Mouse (Mus musculus) heart, adult 2 months (tissue): ENCODE measurements around the gene Ccdc188.

ENCODE experiments used
- CTCF ChIP-seq: fragments of 200-600 bp; IDR thresholded peaks from 2 replicates; pipeline ENCODE4 v1.8.1; 2022; ENCODE audit warnings: antibody characterized with exemption, mild to moderate bottlenecking, moderate library complexity
- POLR2A ChIP-seq: fragments of 200-500 bp; IDR thresholded peaks from 2 replicates; pipeline ENCODE4 v1.6.1; 2011; ENCODE audit warnings: mild to moderate bottlenecking, low read depth, low read length, control low read depth; ENCODE audit not compliant: insufficient read depth

- no peak for TF ChIP-seq CTCF
- no peak for TF ChIP-seq POLR2A
These were observed 35.1 kb downstream of the Ccdc188 start for GRCm38 (mm10) chr16:18252736-18253135.
